Mouse (Mus musculus): ENCODE measurements around the gene Ubr3. TPM values are rescaled to one million over a fixed set of nuclear protein-coding genes. Genes with fewer than 3 reads are reported as not detected.

Gene Ubr3
- polyA plus RNA-seq (2017; shearing (Covaris generic)), result 36.3 TPM

GRCm38 (mm10) chr2:69897039-69897617 is at the start of gene Ubr3:
Ubr3 (plus strand) TSS chr2:69897246.

GRCm38 (mm10) chr2:69861485-69862091 is 35.5 kb upstream of the Ubr3 start, which contains the start of gene Ssb:
Ssb (plus strand) TSS chr2:69861562.

GRCm38 (mm10) chr2:69885451-69886305 is 11.4 kb upstream of the Ubr3 start, which contains the start of gene Mettl5:
Mettl5 (minus strand) TSS chr2:69885615.

GRCm38 (mm10) chr2:70038752-70039151 is 141.7 kb downstream of the Ubr3 start, which contains the start of gene Myo3b:
Myo3b (plus strand) TSS chr2:70039126.

Other genes with a start within 250 kb of the Ubr3 start
- gene Klhl41, start 227.1 kb upstream of the Ubr3 start, polyA plus RNA-seq (2017; shearing (Covaris generic)), result not detected
- 10.2 TPM for gene Fastkd1, start 183.7 kb upstream of the Ubr3 start, polyA plus RNA-seq (2017; shearing (Covaris generic))
- 207 TPM for gene Ppig, start 174.7 kb upstream of the Ubr3 start, polyA plus RNA-seq (2017; shearing (Covaris generic))
- gene Ccdc173, start 107.7 kb upstream of the Ubr3 start, polyA plus RNA-seq (2017; shearing (Covaris generic)), result 1.1 TPM
- gene Phospho2, start 107.6 kb upstream of the Ubr3 start, polyA plus RNA-seq (2017; shearing (Covaris generic)), result 32.0 TPM
- gene Klhl23, start 75.3 kb upstream of the Ubr3 start, polyA plus RNA-seq (2017; shearing (Covaris generic)), result not detected
- 303 TPM for gene Ssb, start 35.7 kb upstream of the Ubr3 start, polyA plus RNA-seq (2017; shearing (Covaris generic))
- gene Mettl5, start 11.6 kb upstream of the Ubr3 start, polyA plus RNA-seq (2017; shearing (Covaris generic)), result 21.3 TPM
- 0.20 TPM for gene Myo3b, start 141.9 kb downstream of the Ubr3 start, polyA plus RNA-seq (2017; shearing (Covaris generic))